Mouse (Mus musculus) heart, embryonic 12.5 days (tissue): ENCODE measurements around the gene Cdk12. TPM values are rescaled to one million over a fixed set of nuclear protein-coding genes. Genes with fewer than 3 reads are reported as not detected.

Source experiments
- ATAC-seq: fragments of 200-750 bp; cut with Nextera tagmentation; 2 replicates; pipeline ENCODE4 v1.8.0; 2017; ENCODE audit warnings: moderate TSS enrichment, moderate library complexity; ENCODE audit not compliant: insufficient number of reproducible peaks, low FRiP score
- H3K27ac ChIP-seq: fragments of 300-500 bp; sonication (generic); 2 replicates; pipeline ENCODE4 v1.5.1; 2016; ENCODE audit warnings: mild to moderate bottlenecking, moderate library complexity; ENCODE audit not compliant: poor library complexity, severe bottlenecking
- H3K27me3 ChIP-seq: fragments of 300-500 bp; sonication (generic); replicated peaks from 2 replicates; pipeline ENCODE4 v1.6.1; 2016; ENCODE audit warnings: mild to moderate bottlenecking, moderate library complexity
- H3K36me3 ChIP-seq: fragments of 300-500 bp; sonication (generic); 2 replicates; pipeline ENCODE4 v1.6.1; 2016; ENCODE audit warnings: mild to moderate bottlenecking, moderate library complexity
- H3K4me1 ChIP-seq: fragments of 300-500 bp; sonication (generic); replicated peaks from 2 replicates; pipeline ENCODE4 v1.6.1; 2016; ENCODE audit warnings: mild to moderate bottlenecking
- H3K4me2 ChIP-seq: fragments of 300-500 bp; sonication (generic); 2 replicates; pipeline ENCODE4 v1.6.1; 2016; ENCODE audit warnings: mild to moderate bottlenecking, moderate library complexity
- H3K4me3 ChIP-seq: fragments of 300-500 bp; sonication (generic); 2 replicates; pipeline ENCODE4 v1.5.1; 2016; ENCODE audit warnings: mild to moderate bottlenecking
- H3K9ac ChIP-seq: fragments of 300-500 bp; sonication (generic); 2 replicates; pipeline ENCODE4 v1.6.1; 2016; ENCODE audit warnings: mild to moderate bottlenecking, moderate library complexity
- H3K9me3 ChIP-seq: fragments of 300-500 bp; sonication (generic); replicated peaks from 2 replicates; pipeline ENCODE4 v1.6.1; 2016; ENCODE audit warnings: mild to moderate bottlenecking, moderate library complexity
- WGBS: fragments of 180-500 bp; shearing (Covaris S2); methylation state at CpG from one replicate; pipeline ENCODE4 v1.1.7; 2016; 5-methylcytosine and 5-hydroxymethylcytosine counted together
- polyA plus RNA-seq: library from polyadenylated mRNA; unstranded; fragments of >200 nt; fragmentation: Nextera tagmentation; extraction: Ambion mirVana; gene quantifications from 2 replicates; pipeline ENCODE4 v1.2.1, GENCODE M21; 2016

Gene Cdk12
- polyA plus RNA-seq, 1 experiment from 2014 or later: 9.4 TPM

GRCm38 (mm10) chr11:98289873-98290272 is 87.0 kb downstream of the Cdk12 start:
- H3K27me3 ChIP-seq: peaks cover 54% of the 10 kb centered on the region
- no peak overlapping the region for H3K4me2 ChIP-seq
- H3K4me3 ChIP-seq: no peak overlapping the region
- no peak for ATAC-seq
- 44% methylated on average over 13 of the region's 13 CpGs for WGBS
- no peak overlapping the region for H3K9ac ChIP-seq
- no peaks in the 10 kb centered on the region for H3K9me3 ChIP-seq
- no peak overlapping the region for H3K27ac ChIP-seq
- no peaks in the 10 kb centered on the region for H3K36me3 ChIP-seq
- H3K4me1 ChIP-seq: peaks cover 4% of the 10 kb centered on the region

DNA sequence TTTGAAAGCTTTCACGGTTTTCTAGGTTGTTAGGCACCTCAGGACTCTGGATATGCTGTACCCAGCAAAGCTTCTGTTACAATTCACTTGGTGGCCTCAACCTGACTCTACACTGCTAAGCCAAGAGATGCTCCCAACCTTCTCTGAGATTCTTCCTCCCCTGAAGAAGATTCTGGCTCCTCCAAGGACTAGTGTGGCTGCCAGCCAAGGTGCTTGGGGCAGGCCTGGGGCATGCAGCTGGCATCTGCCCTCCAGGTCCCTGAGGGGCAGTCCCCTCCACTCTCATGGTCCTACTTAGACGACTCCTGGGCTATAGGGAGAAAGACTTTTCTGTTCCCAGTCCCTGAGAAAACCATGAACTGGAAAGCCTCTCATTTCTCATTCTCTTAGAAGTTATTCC is 88.0 kb downstream of the Cdk12 start:
- Histone ChIP-seq H3K9ac (no peak overlapping the region), H3K36me3 (no peaks in the 10 kb centered on the region), H3K27me3 (peaks cover 65% of the 10 kb centered on the region), H3K4me3 (no peak overlapping the region), H3K27ac (no peak overlapping the region), H3K4me1 (peaks cover 11% of the 10 kb centered on the region), H3K4me2 (no peak overlapping the region), H3K9me3 (no peaks in the 10 kb centered on the region)
- no peak for ATAC-seq
- 69% methylated on average over 2 of the region's 2 CpGs for WGBS

DNA sequence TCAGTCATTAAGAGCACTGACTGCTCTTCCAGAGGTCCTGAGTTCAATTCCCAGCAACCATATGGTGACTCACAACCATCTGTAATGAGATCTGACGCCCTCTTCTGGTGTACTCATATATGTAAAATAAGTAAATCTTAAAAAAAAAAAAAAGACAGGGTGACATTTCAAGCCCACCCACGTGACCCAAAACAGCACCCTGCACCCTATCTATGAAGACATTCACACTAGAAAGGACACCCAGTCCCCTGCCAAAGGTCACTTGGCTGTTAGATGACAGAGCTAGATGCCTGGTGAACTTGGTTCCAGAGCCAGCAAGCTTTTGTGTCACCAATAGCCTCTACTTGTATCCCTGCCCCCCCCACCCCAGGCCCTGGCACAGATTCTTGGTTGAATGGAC is 90.2 kb downstream of the Cdk12 start:
- Histone ChIP-seq H3K4me3 (no peak overlapping the region), H3K27ac (no peak overlapping the region), H3K4me2 (no peak overlapping the region), H3K9ac (no peak overlapping the region), H3K9me3 (no peaks in the 10 kb centered on the region), H3K36me3 (no peaks in the 10 kb centered on the region), H3K27me3 (peaks cover 67% of the 10 kb centered on the region), H3K4me1 (peaks cover 21% of the 10 kb centered on the region)
- ATAC-seq: no peak
- 37% methylated on average over 2 of the region's 2 CpGs for WGBS

- Histone ChIP-seq H3K27me3 (peaks cover 68% of the 10 kb centered on the region), H3K27ac (no peak overlapping the region), H3K9ac (peak overlapping the region; percentile 82), H3K9me3 (no peaks in the 10 kb centered on the region), H3K36me3 (no peaks in the 10 kb centered on the region), H3K4me3 (peak overlapping the region; percentile 61), H3K4me2 (peak overlapping the region; percentile 93), H3K4me1 (peaks cover 25% of the 10 kb centered on the region)
- ATAC-seq: peak; percentile 66; the same call in 1 of the 2 replicates
- WGBS: 2% methylated on average over 58 of the region's 58 CpGs
Observed at GRCm38 (mm10) chr11:98294188-98295012, 91.5 kb downstream of the Cdk12 start.

DNA sequence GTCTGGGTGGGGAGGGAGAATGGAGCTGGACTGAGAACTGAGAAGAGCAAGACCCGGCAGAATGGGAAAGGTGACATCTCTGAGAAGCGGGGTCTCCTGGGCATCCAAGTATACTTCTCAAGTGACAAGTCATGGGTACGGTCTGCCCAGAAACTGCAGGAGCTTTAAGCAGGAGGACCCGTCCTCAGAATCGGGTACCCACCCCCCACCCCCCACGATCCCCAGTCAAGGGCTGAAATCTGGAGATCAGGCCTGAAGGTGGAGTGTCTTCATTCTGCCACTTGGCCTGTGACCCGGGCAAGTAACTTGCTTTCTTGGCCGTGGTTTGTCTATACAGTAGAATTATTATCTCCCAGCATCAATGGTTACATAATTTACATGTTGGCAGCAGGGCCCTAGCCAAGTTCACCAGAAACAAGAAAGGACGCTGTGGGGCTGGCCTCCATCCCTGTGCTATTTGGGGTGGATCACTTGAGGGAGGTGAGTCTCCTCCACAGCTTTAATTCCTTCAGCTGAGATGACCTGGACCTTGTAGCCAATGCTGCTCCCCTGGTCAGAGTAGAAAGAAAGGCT is 92.2 kb downstream of the Cdk12 start:
- H3K36me3 ChIP-seq: no peaks in the 10 kb centered on the region
- peak overlapping the region; percentile 61 for H3K4me3 ChIP-seq
- WGBS: 9% methylated on average over 9 of the region's 9 CpGs
- H3K4me2 ChIP-seq: peak overlapping the region; percentile 93
- peaks cover 61% of the 10 kb centered on the region for H3K27me3 ChIP-seq
- peak overlapping the region; percentile 82 for H3K9ac ChIP-seq
- H3K4me1 ChIP-seq: peaks cover 25% of the 10 kb centered on the region
- no peak overlapping the region for H3K27ac ChIP-seq
- no peak for ATAC-seq
- H3K9me3 ChIP-seq: no peaks in the 10 kb centered on the region

GRCm38 (mm10) chr11:98296277-98296676 is 93.4 kb downstream of the Cdk12 start:
- no peak overlapping the region for H3K27ac ChIP-seq
- H3K4me3 ChIP-seq: no peak overlapping the region
- no peak overlapping the region for H3K4me2 ChIP-seq
- no peaks in the 10 kb centered on the region for H3K36me3 ChIP-seq
- H3K4me1 ChIP-seq: peaks cover 25% of the 10 kb centered on the region
- no peak overlapping the region for H3K9ac ChIP-seq
- no peaks in the 10 kb centered on the region for H3K9me3 ChIP-seq
- no peak for ATAC-seq
- H3K27me3 ChIP-seq: peaks cover 53% of the 10 kb centered on the region
- WGBS: 5% methylated on average over 5 of the region's 5 CpGs

DNA sequence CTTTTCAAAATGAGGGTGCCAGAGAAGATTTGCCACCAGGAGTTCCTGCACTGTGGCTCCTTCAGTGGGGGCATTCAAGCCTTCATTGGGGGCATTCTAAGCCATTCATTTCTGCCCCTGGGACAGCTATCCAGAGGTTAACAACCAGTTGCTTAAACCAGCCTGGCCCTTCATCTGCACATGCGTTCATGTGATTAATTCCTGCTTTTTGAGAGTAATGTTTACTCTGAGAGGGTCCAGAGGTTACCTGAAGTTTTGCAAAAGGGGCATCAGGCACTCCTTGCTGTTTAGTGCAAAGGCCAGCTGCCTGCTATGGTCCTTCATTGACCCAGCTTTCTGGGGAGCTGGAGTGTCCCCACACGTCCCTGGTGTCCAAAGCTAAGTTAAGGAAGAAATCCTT is 94.1 kb downstream of the Cdk12 start:
- no peak overlapping the region for H3K4me2 ChIP-seq
- no peak overlapping the region for H3K9ac ChIP-seq
- no peak overlapping the region for H3K27ac ChIP-seq
- H3K27me3 ChIP-seq: peaks cover 50% of the 10 kb centered on the region
- no peaks in the 10 kb centered on the region for H3K9me3 ChIP-seq
- peaks cover 25% of the 10 kb centered on the region for H3K4me1 ChIP-seq
- H3K4me3 ChIP-seq: no peak overlapping the region
- WGBS: 55% methylated on average over 2 of the region's 2 CpGs
- H3K36me3 ChIP-seq: no peaks in the 10 kb centered on the region
- no peak for ATAC-seq

- ATAC-seq: no peak
- Histone ChIP-seq H3K27me3 (peaks cover 53% of the 10 kb centered on the region), H3K4me1 (peaks cover 25% of the 10 kb centered on the region), H3K4me2 (no peak overlapping the region), H3K9ac (peak overlapping the region; percentile 46; the same call in 1 of the 2 replicates), H3K27ac (no peak overlapping the region), H3K9me3 (no peaks in the 10 kb centered on the region), H3K36me3 (no peaks in the 10 kb centered on the region), H3K4me3 (no peak overlapping the region)
- whole genome bisulfite sequencing: 22% methylated on average over 7 of the region's 7 CpGs
Observed at GRCm38 (mm10) chr11:98297778-98298177, 94.9 kb downstream of the Cdk12 start.

GRCm38 (mm10) chr11:98298484-98299205 is 95.8 kb downstream of the Cdk12 start:
- Histone ChIP-seq H3K9ac (0 out of 2 replicates have a peak overlapping the region, but pooled peaks have one; percentile 46), H3K36me3 (no peaks in the 10 kb centered on the region), H3K27ac (no peak overlapping the region), H3K4me2 (no peak overlapping the region), H3K4me3 (no peak overlapping the region), H3K9me3 (no peaks in the 10 kb centered on the region), H3K4me1 (peaks cover 25% of the 10 kb centered on the region), H3K27me3 (peaks cover 55% of the 10 kb centered on the region)
- no peak for ATAC-seq
- 31% methylated on average over 10 of the region's 10 CpGs for WGBS

DNA sequence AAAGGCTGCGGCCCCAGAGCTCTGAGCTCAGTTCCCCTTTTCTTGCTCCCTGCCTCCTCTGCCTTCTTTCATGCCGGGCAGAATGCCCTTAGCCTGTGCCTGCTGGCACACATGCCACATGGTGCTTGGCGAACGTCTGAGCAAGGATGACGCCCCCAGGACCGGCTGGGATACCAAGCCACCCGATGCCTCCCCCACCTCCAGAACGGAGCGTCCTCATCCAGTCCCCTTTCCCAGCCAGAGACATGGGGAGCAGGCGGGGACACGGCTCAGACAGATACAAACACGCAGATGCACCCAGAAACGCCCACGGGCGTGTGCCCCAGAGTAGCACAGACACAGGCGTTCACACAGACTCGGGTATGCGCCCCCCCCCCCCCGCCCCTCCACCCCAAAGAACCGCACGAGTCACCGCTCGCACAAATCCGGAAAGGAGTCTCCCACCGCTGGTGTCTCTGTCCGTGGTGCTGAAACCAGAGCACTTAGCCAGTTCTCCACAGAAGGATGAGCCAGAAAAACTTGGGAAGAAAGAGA is 111.0 kb downstream of the Cdk12 start:
- H3K4me2 ChIP-seq: peak overlapping the region; percentile 53
- no peaks in the 10 kb centered on the region for H3K9me3 ChIP-seq
- H3K27me3 ChIP-seq: peaks cover 98% of the 10 kb centered on the region
- no peak for ATAC-seq
- H3K9ac ChIP-seq: no peak overlapping the region
- WGBS: 3% methylated on average over 26 of the region's 26 CpGs
- H3K27ac ChIP-seq: no peak overlapping the region
- H3K36me3 ChIP-seq: no peaks in the 10 kb centered on the region
- H3K4me1 ChIP-seq: 0 out of 2 replicates have a peak, but pooled peaks cover 4% of the 10 kb centered on the region
- no peak overlapping the region for H3K4me3 ChIP-seq

- ATAC-seq: no peak
- Histone ChIP-seq H3K9ac (no peak overlapping the region), H3K27me3 (peaks cover 100% of the 10 kb centered on the region), H3K4me2 (no peak overlapping the region), H3K9me3 (no peaks in the 10 kb centered on the region), H3K4me3 (no peak overlapping the region), H3K4me1 (0 out of 2 replicates have a peak, but pooled peaks cover 4% of the 10 kb centered on the region), H3K27ac (no peak overlapping the region), H3K36me3 (no peaks in the 10 kb centered on the region)
- 4% methylated on average over 7 of the region's 7 CpGs for WGBS
Observed at GRCm38 (mm10) chr11:98317479-98317878, 114.6 kb downstream of the Cdk12 start.
